Mouse (Mus musculus): ENCODE results near the gene Lgals9.
"Not testable (repeated sequence)": the region's sequence is repeated elsewhere in the genome, so short reads cannot be mapped to it uniquely, and the experiment has no call there.

The Lgals9 gene

GRCm38 (mm10) chr11:78984483-78985177, at the start of gene Lgals9:
Gene Lgals9, minus strand, starts transcription at chr11:78984946.
- no peak for DNase-seq

GRCm38 (mm10) chr11:79033636-79034035, 48.9 kb upstream of the Lgals9 start:
- DNase-seq, result no peak

DNA sequence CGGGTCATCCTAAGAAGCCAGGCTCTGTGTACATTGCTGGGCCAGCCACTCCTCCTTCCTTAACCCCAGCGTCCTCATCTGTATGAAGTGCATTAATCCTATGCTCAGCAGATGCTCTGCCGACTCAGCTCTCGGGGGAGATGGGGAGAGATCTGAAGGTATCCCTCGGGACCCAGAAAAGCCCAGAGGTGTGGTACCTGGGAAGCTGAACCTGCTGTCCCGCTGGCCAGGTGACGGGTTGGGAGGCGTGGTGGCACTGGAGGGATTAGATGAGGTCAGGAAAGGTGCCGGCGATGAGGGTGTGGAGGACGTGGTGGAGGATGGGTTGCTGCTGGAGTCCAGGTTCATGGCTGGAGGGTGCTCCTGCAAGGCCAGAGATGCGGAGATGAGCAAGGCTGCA, 48.3 kb upstream of the Lgals9 start:
- no peak for DNase-seq

GRCm38 (mm10) chr11:79031452-79031746, 46.7 kb upstream of the Lgals9 start:
- no peak for DNase-seq

DNA sequence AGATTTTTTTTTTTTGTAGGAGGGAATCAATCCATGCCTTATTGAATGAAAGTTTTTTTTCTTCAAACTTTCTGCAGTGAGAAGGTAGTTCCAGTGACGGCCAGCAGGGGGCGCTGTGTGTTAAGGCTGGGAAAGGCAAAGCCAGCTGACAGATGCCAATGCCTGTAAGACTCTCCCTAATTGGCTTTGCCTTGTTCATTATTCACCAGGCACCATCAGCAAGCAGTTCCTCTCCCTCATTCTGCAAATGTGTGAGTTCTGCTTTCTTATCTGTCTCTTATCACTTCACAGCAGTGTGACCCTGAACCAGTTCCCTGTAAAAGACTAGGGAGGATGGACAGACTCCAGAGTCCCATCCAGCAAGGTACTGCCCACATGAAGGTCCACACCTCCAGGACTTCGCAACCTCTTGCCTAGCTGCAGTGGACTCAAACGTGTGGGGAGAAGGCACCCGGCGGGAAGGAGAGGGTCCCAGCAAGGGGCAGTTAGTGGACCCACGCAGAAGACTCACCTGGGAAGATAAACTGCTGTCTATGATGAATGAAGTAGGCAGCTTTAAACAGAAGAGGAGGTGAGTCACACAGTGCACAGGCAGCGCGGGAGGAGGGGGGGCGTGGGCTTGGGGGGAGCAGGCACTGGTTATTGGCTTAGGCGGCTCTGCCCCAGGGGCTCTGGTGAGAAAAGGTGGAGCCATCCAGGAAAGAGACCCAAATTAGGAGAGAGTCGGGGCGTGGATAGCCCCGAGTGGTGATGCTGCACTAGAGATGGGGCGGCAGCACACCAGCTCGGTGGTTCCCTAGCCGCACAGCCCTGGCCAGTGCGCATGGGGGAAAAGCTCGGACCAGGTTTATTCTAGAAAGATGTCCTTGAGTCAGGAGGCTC, 46.1 kb upstream of the Lgals9 start:
- DNase-seq, result peak; percentile 82 to 83

GRCm38 (mm10) chr11:79023751-79024150, 39.0 kb upstream of the Lgals9 start:
- DNase-seq, result no peak

GRCm38 (mm10) chr11:79023342-79023741, 38.6 kb upstream of the Lgals9 start:
- no peak for DNase-seq

- no peak for DNase-seq
Observed at GRCm38 (mm10) chr11:79022836-79023235, 38.1 kb upstream of the Lgals9 start.

- no peak for DNase-seq
Observed at GRCm38 (mm10) chr11:79020535-79021045, 35.8 kb upstream of the Lgals9 start.

DNA sequence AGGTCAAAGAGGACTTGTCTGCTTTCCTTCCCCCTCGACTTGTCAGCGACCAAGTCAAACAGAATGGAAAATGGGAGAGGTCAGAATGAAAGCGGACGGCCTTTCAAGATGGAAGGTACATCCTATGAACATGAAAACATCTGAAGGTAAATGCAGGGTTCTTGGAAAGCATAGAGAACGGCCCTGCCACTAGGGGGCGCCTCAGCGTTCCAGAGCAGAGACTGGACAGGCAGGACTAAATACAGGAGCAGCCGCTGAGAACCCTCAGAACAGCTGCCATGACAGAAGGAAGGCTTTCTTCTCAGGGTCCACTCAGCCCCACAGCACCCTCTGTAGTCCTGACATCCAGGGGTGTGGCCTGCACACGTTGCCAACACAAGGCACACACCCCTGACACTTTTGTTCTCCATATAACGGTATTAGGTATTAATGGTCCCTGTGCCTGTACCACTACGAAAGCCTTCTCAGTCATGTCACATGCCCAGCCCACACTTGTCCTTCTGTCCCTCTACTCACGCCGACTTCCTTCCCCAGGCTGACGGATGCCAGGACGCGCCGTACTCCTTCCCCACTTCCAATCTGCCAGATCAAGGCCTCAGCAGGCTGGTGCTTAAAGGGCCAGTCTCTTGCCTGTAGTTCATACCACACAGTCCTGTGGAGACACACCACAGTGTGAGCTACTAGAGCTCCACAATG, 35.2 kb upstream of the Lgals9 start:
- DNase-seq, result peak in 1 of 2 experiments; percentile 13

DNA sequence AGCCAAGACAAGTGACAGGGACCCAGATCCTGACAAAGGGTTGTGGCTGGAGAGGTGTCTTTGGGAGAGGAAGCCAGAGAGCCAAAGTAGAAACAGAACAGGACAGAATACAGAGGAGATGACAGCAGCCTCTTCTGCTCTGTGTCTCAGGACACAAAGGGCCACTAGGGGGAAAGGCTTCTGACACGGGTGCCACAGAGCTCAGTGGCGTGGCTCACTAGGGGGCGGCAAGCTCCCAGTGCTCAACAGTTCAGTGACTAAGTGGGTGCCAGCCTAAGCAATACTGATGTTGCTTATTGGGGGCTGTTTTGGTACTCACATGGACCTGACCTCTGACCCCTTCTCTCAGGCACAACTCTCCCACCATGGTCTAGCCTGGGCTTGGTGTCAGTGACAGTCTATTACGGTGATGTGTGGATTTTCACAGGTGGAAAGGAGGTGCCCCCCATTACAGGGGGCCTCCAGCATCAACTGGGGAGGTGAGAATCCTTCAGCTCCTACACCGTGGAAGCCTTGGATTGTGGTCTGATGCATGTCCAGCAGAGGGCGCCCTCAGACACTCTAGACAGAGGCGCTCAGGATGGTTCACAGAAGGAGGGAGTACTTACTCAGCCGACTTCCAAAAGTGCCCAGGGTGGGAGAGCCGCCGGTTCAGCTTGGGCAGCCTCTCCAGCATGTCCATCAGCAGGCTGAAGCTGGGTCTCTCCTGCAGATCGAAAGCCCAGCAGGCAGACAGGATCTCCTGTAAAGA, 34.4 kb upstream of the Lgals9 start:
- DNase-seq, result peak; percentile 63 to 65

- no peak for DNase-seq
Observed at GRCm38 (mm10) chr11:79017161-79017606, 32.4 kb upstream of the Lgals9 start.

GRCm38 (mm10) chr11:79016236-79016635, 31.5 kb upstream of the Lgals9 start:
- no peak for DNase-seq

DNA sequence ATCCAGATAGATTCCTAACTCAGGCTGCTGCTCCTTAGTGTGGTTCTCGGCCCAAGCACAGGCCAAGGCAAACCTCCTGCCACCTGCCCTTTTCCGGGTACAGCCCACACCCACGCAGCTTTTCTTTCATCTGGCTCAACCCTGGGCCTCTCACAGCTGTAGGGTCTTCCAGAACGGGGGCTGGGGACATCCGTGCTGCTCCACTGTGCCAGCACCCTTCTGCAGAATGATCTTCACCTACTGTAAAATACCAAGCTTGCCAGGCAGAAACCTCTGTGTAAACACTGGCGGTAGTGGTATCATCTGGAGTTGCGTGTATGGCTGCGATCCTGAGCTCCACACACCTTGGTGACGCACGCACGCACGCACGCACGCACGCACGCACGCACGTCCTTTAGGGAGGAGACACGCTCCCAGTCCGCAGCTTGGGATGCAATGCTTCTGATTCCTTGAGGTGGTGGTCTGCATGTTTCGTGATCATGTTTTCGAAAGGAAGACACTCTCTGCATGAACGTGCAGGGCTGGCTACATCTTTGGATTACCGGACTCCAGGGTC, 31.0 kb upstream of the Lgals9 start:
- no peak for DNase-seq

- no peak for DNase-seq
Observed at GRCm38 (mm10) chr11:79014602-79015325, 30.0 kb upstream of the Lgals9 start.

- no peak for DNase-seq
Observed at GRCm38 (mm10) chr11:79013806-79014205, 29.1 kb upstream of the Lgals9 start.

DNA sequence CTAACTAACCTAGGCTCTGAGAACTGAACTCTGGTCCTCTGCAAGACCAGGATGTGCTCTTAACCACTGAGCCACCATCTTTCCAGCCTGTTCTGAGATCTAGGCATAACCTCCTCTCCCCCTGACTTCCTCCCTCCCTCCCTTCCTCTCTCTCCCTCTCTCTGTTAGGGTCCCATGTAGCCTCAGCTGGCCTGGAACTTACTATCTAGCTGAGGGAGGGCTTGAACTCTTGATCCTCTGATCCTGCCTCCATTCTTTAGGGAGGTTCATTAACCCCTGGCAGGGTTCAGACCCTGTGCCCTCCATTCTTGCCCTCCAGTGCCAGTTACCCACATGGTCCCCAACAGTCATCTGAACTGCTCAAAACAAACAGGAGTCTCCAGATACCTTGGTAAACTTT, 28.3 kb upstream of the Lgals9 start:
- DNase-seq, result no peak

- DNase-seq, result no peak
Observed at GRCm38 (mm10) chr11:79012529-79012928, 27.8 kb upstream of the Lgals9 start.

DNA sequence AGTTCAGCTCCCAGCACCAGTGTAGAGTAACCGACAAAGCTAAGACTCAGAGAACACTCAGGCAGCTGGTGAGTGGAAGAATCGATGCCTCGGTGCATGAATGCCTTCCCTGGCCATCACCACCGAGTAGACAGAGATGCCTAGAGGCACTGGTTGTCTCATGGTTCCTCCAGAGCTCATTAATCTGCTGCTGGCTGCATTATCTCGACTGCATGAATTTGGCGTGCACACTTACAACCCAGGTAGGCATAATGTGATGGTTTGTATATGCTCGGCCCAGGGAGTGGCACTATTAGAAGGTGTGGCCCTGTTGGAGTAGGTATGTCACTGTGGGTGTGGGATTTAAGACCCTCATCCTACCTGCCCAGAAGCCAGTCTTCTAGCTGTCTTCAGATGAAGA, 24.1 kb upstream of the Lgals9 start:
- DNase-seq, result no peak

DNA sequence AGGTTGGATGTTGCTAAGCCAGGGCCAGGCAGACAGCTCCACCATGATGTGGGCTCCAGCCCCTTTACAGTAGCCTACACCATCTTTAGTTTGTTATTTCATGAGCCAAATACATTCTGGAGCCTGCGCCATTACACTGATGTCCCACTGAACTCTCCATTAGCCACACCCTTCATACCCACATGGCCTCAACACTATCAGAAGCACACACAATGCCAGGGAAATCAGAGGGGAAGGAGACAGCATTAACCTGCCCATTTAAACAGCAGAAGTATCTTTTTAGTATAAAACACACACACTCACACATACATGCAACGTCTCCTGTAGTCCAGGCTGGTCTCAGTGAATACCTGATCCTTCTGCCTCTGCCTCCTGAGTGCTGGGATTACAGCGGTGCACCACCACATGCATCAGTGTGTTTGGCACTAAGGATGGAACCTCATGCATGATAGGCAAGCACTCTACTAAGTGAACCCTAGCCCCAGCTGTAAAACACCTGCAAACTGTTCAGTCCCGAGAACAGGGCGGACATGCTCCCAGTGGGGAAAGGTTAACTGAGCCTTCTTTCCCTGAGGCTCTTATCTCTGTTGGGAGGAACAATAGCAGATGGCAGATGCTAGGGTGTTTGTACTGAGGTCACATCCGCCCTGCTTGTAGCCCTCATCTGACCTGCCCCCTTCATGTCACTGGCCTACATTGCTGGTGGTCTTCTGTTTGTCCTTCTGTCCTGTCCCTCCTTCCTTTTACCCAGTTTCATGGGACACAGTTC, 23.4 kb upstream of the Lgals9 start:
- no peak for DNase-seq

GRCm38 (mm10) chr11:79007356-79007755, 22.6 kb upstream of the Lgals9 start:
- DNase-seq, result not testable (repeated sequence)

Data from cerebellum, postnatal 36 days (tissue).